Mouse (Mus musculus) adrenal gland, adult (tissue): ENCODE data around the gene Cdrt4.

Experiments used
- DNase-seq, 2 experiments: peaks; one replicate each; pipeline ENCODE4 v3.0.0; 2022 to 2023; ENCODE audit warnings: low spot score in 1 of 2; ENCODE audit not compliant: inconsistent age in 2 of 2

Gene Cdrt4

DNA sequence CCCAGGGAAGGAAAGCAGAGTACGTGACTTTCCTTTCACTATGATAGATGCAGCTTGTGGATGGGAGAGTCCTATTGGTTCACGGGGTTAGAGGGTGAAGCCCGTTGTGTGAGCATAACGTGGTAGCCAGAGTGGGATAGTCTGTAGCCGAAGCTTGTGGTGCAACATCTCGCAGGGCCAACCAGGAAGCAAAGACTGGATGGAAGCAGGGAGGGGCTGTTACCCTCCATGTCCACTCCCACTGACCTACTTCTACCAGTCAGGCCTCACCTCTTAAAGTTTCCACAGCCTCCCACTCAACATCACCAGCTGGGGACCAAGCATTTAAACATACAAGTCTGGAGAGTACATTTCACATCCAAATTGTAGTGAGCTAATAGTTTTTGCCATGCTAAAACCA is 78.7 kb downstream of the Cdrt4 start:
- DNase-seq: peak in 1 of 2 experiments; percentile 33

DNA sequence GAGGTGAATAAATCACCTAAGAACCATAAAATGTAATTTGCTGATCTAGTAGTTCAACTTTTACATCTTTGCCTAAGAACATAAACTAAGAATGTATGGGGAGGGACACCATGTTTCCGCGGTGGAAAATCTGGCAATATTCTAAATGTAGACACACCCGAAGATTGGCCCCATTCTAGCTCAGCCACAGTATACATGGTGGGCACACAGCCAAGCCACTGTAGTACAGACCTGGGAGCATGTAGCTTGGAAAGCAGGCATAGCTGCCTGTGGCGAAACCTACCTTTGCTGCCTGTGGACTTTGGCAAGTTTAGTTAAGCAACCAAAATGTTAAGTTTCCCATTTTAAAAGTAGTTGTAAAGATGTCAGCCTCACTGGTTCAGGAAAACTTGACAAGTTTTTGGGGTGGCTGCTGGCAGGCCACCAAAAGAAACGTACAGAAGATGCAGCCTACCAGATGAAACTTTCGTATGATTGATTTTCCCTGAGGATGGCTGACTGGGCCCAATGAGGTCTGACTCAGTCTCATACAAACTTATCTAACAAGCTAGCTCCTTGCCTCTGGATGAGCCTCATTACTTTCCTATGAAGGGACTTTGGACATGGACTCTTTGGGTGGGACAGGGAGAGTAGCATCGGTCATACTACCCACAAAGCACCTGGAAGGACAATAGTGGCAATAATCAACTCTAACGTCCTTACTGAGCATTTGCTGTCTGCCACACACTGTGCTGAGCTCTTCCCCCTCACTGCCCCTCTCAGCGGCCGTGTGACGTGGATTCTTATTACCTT is 84.6 kb downstream of the Cdrt4 start:
- DNase-seq: no peak

DNA sequence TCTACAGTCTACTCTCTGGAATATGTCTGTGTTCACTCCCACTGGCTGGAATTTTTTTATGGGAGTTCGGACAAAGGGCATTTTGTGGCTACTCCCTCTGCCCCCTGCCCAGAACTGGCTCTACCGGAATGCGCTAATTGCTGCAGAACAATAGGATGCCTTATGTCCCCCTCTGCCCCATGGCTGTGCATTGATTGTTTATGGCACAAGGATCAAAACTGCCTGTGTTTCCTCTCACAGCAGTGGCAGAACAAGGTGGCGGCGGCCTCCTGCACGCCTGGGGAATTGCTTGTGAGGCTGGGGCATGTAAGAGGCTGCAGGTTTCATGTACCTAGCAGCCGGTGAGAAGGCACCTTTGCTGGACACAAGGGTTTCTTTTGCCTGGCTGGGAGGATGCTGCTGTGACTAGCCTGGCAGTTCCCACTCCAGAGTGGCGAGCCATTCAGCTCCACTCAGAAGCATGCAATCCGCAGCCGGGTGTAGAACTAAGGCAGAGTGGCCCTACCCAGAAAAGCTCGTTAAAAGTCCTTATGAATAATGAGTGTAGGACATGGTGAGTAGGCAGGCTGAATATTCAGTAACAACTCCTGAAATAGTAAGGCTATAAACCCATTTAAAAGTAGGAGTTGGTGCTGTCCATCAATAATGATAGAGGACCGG is 89.1 kb downstream of the Cdrt4 start:
- DNase-seq: no peak
